Mouse (Mus musculus) intestine, embryonic 14.5 days (tissue): ENCODE results near the gene Dctpp1. TPM values are rescaled to one million over a fixed set of nuclear protein-coding genes. Genes with fewer than 3 reads are reported as not detected.
A peak's percentile ranks its signal among the peaks of the same experiment; 100 is the strongest.

ENCODE experiments used
- ATAC-seq: fragments of 200-750 bp; cut with Nextera tagmentation; replicated peaks from 2 replicates; pipeline ENCODE4 v1.8.0; 2017; ENCODE audit warnings: low read depth, moderate number of reproducible peaks, moderate TSS enrichment, moderate library complexity; ENCODE audit not compliant: low FRiP score, low TSS enrichment
- DNase-seq: peaks from one replicate; pipeline ENCODE4 v3.0.0-alpha.2; 2018; ENCODE audit warnings: low spot score
- H3K27ac ChIP-seq: fragments of 300-500 bp; sonication (generic); 2 replicates; pipeline ENCODE4 v1.5.1; 2014; ENCODE audit warnings: low read depth, mild to moderate bottlenecking, control low read depth
- H3K27me3 ChIP-seq: fragments of 300-500 bp; sonication (generic); replicated peaks from 2 replicates; pipeline ENCODE4 v1.6.1; 2014; ENCODE audit warnings: low read length, control low read depth; ENCODE audit not compliant: control insufficient read depth, insufficient read depth
- H3K36me3 ChIP-seq: fragments of 300-500 bp; sonication (generic); 2 replicates; pipeline ENCODE4 v1.6.1; 2014; ENCODE audit warnings: low read length, control low read depth; ENCODE audit not compliant: control insufficient read depth, insufficient read depth
- H3K4me1 ChIP-seq: fragments of 300-500 bp; sonication (generic); replicated peaks from 2 replicates; pipeline ENCODE4 v1.6.1; 2014; ENCODE audit warnings: low read length, control low read depth, mixed read lengths; ENCODE audit not compliant: control insufficient read depth, insufficient read depth
- H3K4me2 ChIP-seq: fragments of 300-500 bp; sonication (generic); 2 replicates; pipeline ENCODE4 v1.6.1; 2014; ENCODE audit warnings: low read length
- H3K4me3 ChIP-seq: fragments of 300-500 bp; sonication (generic); 2 replicates; pipeline ENCODE4 v1.5.1; 2014; ENCODE audit warnings: low read depth, low read length, control low read depth, mixed read lengths
- H3K9ac ChIP-seq: fragments of 300-500 bp; sonication (generic); 2 replicates; pipeline ENCODE4 v1.6.1; 2014; ENCODE audit warnings: mild to moderate bottlenecking, low read length
- H3K9me3 ChIP-seq: fragments of 300-500 bp; sonication (generic); 2 replicates; pipeline ENCODE4 v1.6.1; 2016; ENCODE audit warnings: low read length, control low read depth; ENCODE audit not compliant: control insufficient read depth
- WGBS: fragments of 180-500 bp; shearing (Covaris S2); extraction: QIAGEN DNeasy Blood & Tissue Kit; methylation state at CpG from one replicate; pipeline ENCODE4 v1.1.7; 2014; 5-methylcytosine and 5-hydroxymethylcytosine counted together
- polyA plus RNA-seq: library from polyadenylated mRNA; unstranded; fragments of >200 nt; fragmentation: Nextera tagmentation; extraction: Ambion mirVana; gene quantifications from 2 replicates; pipeline ENCODE4 v1.2.1, GENCODE M21; 2014

Dctpp1 gene
- polyA plus RNA-seq, 1 experiment from 2014 or later = 305 TPM

DNA sequence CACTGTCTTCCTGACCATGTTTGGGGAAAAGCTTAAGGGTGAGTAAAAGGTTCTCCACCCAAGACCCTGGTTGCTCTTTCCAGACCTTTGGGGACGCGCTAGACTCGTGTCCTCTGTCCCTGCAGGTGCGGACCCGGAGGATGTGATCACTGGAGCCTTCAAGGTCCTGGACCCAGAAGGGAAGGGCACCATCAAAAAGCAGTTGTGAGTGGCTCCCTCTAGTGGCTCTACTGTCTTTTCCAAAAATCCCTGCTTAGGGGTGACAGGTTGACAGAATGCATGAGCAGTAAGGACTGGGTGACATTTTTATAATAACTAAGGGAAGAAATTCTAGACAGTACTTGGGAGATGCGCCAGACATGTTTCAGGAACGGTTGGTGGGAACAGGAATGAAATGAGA is 47.0 kb downstream of the Dctpp1 start:
- H3K9me3 ChIP-seq = no peaks in the 10 kb centered on the region
- H3K27ac ChIP-seq = no peak overlapping the region
- WGBS = 47% methylated on average over 7 of the region's 7 CpGs
- H3K4me2 ChIP-seq = no peak overlapping the region
- H3K4me3 ChIP-seq = no peak overlapping the region
- no peak overlapping the region for H3K9ac ChIP-seq
- no peaks in the 10 kb centered on the region for H3K36me3 ChIP-seq
- H3K27me3 ChIP-seq = no peaks in the 10 kb centered on the region
- DNase-seq = no peak
- ATAC-seq = no peak
- H3K4me1 ChIP-seq = peaks cover 5% of the 10 kb centered on the region

- 90% methylated on average over 12 of the region's 12 CpGs for WGBS
- Histone ChIP-seq H3K27ac (no peak overlapping the region), H3K36me3 (no peaks in the 10 kb centered on the region), H3K4me3 (no peak overlapping the region), H3K9me3 (no peaks in the 10 kb centered on the region), H3K27me3 (no peaks in the 10 kb centered on the region), H3K4me2 (no peak overlapping the region), H3K9ac (no peak overlapping the region), H3K4me1 (peaks cover 5% of the 10 kb centered on the region)
- DNase-seq = no peak
- ATAC-seq = no peak
Observed at GRCm38 (mm10) chr7:127212432-127213250, 47.9 kb downstream of the Dctpp1 start.

- H3K4me3 ChIP-seq = no peak overlapping the region
- WGBS = 70% methylated on average over 5 of the region's 5 CpGs
- H3K4me1 ChIP-seq = peaks cover 14% of the 10 kb centered on the region
- H3K9me3 ChIP-seq = no peaks in the 10 kb centered on the region
- DNase-seq = no peak
- H3K36me3 ChIP-seq = no peaks in the 10 kb centered on the region
- ATAC-seq = no peak
- H3K27ac ChIP-seq = no peak overlapping the region
- no peaks in the 10 kb centered on the region for H3K27me3 ChIP-seq
- no peak overlapping the region for H3K4me2 ChIP-seq
- H3K9ac ChIP-seq = no peak overlapping the region
Observed at GRCm38 (mm10) chr7:127211014-127211745, 49.3 kb downstream of the Dctpp1 start.

- no peaks in the 10 kb centered on the region for H3K27me3 ChIP-seq
- H3K4me1 ChIP-seq = peaks cover 16% of the 10 kb centered on the region
- ATAC-seq (no peak), DNase-seq (no peak)
- 86% methylated on average over 4 of the region's 4 CpGs for WGBS
- H3K9me3 ChIP-seq = no peaks in the 10 kb centered on the region
- no peak overlapping the region for H3K9ac ChIP-seq
- no peak overlapping the region for H3K27ac ChIP-seq
- H3K4me3 ChIP-seq = no peak overlapping the region
- 0 out of 2 replicates have a peak, but pooled peaks cover 3% of the 10 kb centered on the region for H3K36me3 ChIP-seq
- no peak overlapping the region for H3K4me2 ChIP-seq
Observed at GRCm38 (mm10) chr7:127210266-127210665, 50.2 kb downstream of the Dctpp1 start.

- Histone ChIP-seq H3K9ac (no peak overlapping the region), H3K9me3 (no peaks in the 10 kb centered on the region), H3K4me2 (peak overlapping the region; percentile 73), H3K4me1 (peaks cover 16% of the 10 kb centered on the region), H3K27me3 (no peaks in the 10 kb centered on the region), H3K36me3 (0 out of 2 replicates have a peak, but pooled peaks cover 3% of the 10 kb centered on the region), H3K27ac (0 out of 2 replicates have a peak overlapping the region, but pooled peaks have one; percentile 79), H3K4me3 (no peak overlapping the region; the same call in 1 of the 2 replicates)
- 76% methylated on average over 5 of the region's 5 CpGs for WGBS
- ATAC-seq (no peak), DNase-seq (no peak)
Observed at GRCm38 (mm10) chr7:127209851-127210250, 50.7 kb downstream of the Dctpp1 start.

- Histone ChIP-seq H3K4me1 (peaks cover 16% of the 10 kb centered on the region), H3K27ac (peak within 1 kb of the TSS; percentile 79), H3K27me3 (no peaks in the 10 kb centered on the region), H3K9me3 (no peaks in the 10 kb centered on the region), H3K4me3 (peak within 1 kb of the TSS; percentile 90), H3K9ac (peak within 1 kb of the TSS; percentile 91), H3K36me3 (peaks cover 10% of the 10 kb centered on the region), H3K4me2 (peak within 1 kb of the TSS; percentile 92)
- peak; percentile 92 for ATAC-seq
- DNase-seq = peak; percentile 91
- WGBS = 0% methylated on average over 43 of the region's 44 CpGs
Observed at GRCm38 (mm10) chr7:127208553-127209438, 51.7 kb downstream of the Dctpp1 start, which contains the start of gene Mylpf. Gene Mylpf, plus strand, starts transcription at chr7:127208890.

GRCm38 (mm10) chr7:127208295-127208552 is 52.3 kb downstream of the Dctpp1 start, which contains the start of gene Tbc1d10b:
Gene Tbc1d10b, minus strand, starts transcription at chr7:127208468.
- H3K27me3 ChIP-seq = no peaks in the 10 kb centered on the region
- H3K4me1 ChIP-seq = peaks cover 16% of the 10 kb centered on the region
- H3K9ac ChIP-seq = peak within 1 kb of the TSS; percentile 91
- H3K36me3 ChIP-seq = peaks cover 16% of the 10 kb centered on the region
- ATAC-seq (peak; percentile 71), DNase-seq (no peak)
- H3K9me3 ChIP-seq = no peaks in the 10 kb centered on the region
- WGBS = under 1% methylated on average over 32 of the region's 44 CpGs
- peak within 1 kb of the TSS; percentile 90 for H3K4me3 ChIP-seq
- peak within 1 kb of the TSS; percentile 79 for H3K27ac ChIP-seq
- peak within 1 kb of the TSS; percentile 92 for H3K4me2 ChIP-seq
